Mouse (Mus musculus) hindbrain, embryonic 13.5 days (tissue): ENCODE results near the gene Fbxo34. TPM values are rescaled to one million over a fixed set of nuclear protein-coding genes. Genes with fewer than 3 reads are reported as not detected.
A peak's percentile ranks its signal among the peaks of the same experiment; 100 is the strongest.
"Not testable (repeated sequence)": the region's sequence is repeated elsewhere in the genome, so short reads cannot be mapped to it uniquely, and the experiment has no call there.

ENCODE experiments used
- ATAC-seq: fragments of 200-750 bp; cut with Nextera tagmentation; 2 replicates; pipeline ENCODE4 v1.8.0; 2017; ENCODE audit warnings: moderate TSS enrichment; ENCODE audit not compliant: low FRiP score
- H3K27ac ChIP-seq: fragments of 300-500 bp; sonication (generic); 2 replicates; pipeline ENCODE4 v1.5.1; 2015; ENCODE audit warnings: inconsistent platforms, mild to moderate bottlenecking, moderate library complexity
- H3K27me3 ChIP-seq: fragments of 300-500 bp; sonication (generic); 2 replicates; pipeline ENCODE4 v1.6.1; 2015; ENCODE audit warnings: mild to moderate bottlenecking, inconsistent platforms
- H3K36me3 ChIP-seq: fragments of 300-500 bp; sonication (generic); 2 replicates; pipeline ENCODE4 v1.6.1; 2015; ENCODE audit warnings: mild to moderate bottlenecking, inconsistent platforms
- H3K4me1 ChIP-seq: fragments of 300-500 bp; sonication (generic); replicated peaks from 2 replicates; pipeline ENCODE4 v1.6.1; 2015; ENCODE audit warnings: inconsistent platforms
- H3K4me2 ChIP-seq: fragments of 300-500 bp; sonication (generic); 2 replicates; pipeline ENCODE4 v1.6.1; 2015; ENCODE audit warnings: inconsistent platforms, mild to moderate bottlenecking, moderate library complexity
- H3K4me3 ChIP-seq: fragments of 300-500 bp; sonication (generic); 2 replicates; pipeline ENCODE4 v1.5.1; 2015; ENCODE audit warnings: mild to moderate bottlenecking, inconsistent platforms
- H3K9ac ChIP-seq: fragments of 300-500 bp; sonication (generic); 2 replicates; pipeline ENCODE4 v1.6.1; 2015; ENCODE audit warnings: mild to moderate bottlenecking, inconsistent platforms
- H3K9me3 ChIP-seq: fragments of 300-500 bp; sonication (generic); 2 replicates; pipeline ENCODE4 v1.6.1; 2016; ENCODE audit warnings: inconsistent platforms
- WGBS: fragments of 180-500 bp; shearing (Covaris S2); methylation state at CpG from one replicate; pipeline ENCODE4 v1.1.7; 2015; 5-methylcytosine and 5-hydroxymethylcytosine counted together
- polyA plus RNA-seq: library from polyadenylated mRNA; unstranded; fragments of >200 nt; fragmentation: Nextera tagmentation; extraction: Ambion mirVana; gene quantifications from 2 replicates; pipeline ENCODE4 v1.2.1, GENCODE M21; 2015

Gene Fbxo34
- polyA plus RNA-seq, 1 experiment from 2014 or later: 26.3 TPM

DNA sequence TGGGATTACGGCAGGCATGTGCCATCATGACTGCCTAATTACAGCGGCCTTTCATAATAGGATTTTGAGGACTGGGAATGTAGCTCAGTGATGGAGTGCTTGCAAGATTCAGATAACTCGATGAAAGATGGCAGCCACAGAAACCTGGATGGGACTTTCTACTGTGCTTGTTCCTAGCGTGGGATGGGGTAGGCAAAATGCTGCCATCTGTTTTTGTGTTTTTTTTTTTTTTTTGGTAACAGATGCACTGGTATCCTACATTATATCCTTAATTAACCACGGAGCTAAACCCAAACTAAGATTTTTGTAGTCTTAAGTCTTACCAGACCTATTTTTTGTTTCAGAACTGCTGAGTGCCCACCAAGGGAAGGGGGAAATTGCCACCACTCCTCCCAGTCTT, 75.6 kb downstream of the Fbxo34 start:
- no peak for ATAC-seq
- WGBS: 89% methylated on average over 5 of the region's 5 CpGs
- peaks cover 13% of the 10 kb centered on the region for H3K36me3 ChIP-seq
- no peaks in the 10 kb centered on the region for H3K9me3 ChIP-seq
- H3K27me3 ChIP-seq: no peaks in the 10 kb centered on the region
- H3K4me1 ChIP-seq: no peaks in the 10 kb centered on the region
- no peak overlapping the region for H3K9ac ChIP-seq
- H3K4me3 ChIP-seq: no peak overlapping the region
- H3K27ac ChIP-seq: no peak overlapping the region
- H3K4me2 ChIP-seq: no peak overlapping the region

DNA sequence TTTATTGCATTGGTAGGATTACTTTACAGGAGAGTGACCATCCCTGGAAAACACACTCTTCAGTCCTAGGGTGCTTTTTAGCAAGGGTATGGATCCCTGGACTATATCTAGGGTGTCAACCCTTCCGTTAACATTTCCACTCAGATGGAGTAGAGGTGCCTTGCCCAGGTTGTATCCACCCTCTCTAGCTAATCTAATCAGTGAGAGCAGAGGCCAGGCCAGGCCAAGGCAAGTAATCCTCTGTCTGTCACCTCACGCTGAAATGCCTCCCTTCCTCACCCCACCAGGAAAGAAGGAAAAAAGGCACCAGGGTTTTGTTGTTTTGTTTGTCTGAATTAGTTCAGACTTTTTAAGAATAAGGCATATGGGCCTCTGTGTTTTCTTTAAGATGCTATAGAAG, 77.6 kb downstream of the Fbxo34 start:
- Histone ChIP-seq H3K27me3 (no peaks in the 10 kb centered on the region), H3K27ac (no peak overlapping the region)
- WGBS: 89% methylated on average over 2 of the region's 2 CpGs

DNA sequence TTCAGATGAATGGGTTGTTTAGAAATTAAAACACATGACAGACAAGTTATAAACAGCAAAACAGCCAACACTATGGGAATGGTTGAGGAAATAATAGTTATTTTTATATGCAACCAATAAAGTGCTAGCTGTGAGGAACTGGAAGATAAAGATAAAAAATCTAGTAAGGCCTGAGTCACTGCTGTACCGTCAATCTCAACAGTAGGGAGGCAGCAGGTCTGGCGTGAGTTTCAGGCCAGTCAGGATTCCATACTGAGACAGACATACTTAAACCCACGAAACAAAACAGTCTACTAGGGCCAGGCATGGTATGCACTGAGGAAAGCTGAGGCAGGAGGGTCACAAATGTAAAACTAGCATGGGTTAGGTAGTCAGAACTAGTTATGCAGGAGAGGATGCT, 78.1 kb downstream of the Fbxo34 start:
- Histone ChIP-seq H3K9me3 (no peaks in the 10 kb centered on the region), H3K4me2 (no peak overlapping the region), H3K27ac (no peak overlapping the region), H3K4me3 (no peak overlapping the region), H3K27me3 (no peaks in the 10 kb centered on the region), H3K9ac (no peak overlapping the region), H3K36me3 (peaks cover 27% of the 10 kb centered on the region), H3K4me1 (no peaks in the 10 kb centered on the region)
- ATAC-seq: no peak
- WGBS: 82% methylated on average over 3 of the region's 3 CpGs

More for the DNA sequence above, 77.6 kb downstream of the Fbxo34 start:
- Histone ChIP-seq H3K9ac (no peak overlapping the region), H3K4me2 (no peak overlapping the region), H3K36me3 (peaks cover 27% of the 10 kb centered on the region), H3K4me1 (no peaks in the 10 kb centered on the region), H3K9me3 (no peaks in the 10 kb centered on the region), H3K4me3 (no peak overlapping the region)
- no peak for ATAC-seq

DNA sequence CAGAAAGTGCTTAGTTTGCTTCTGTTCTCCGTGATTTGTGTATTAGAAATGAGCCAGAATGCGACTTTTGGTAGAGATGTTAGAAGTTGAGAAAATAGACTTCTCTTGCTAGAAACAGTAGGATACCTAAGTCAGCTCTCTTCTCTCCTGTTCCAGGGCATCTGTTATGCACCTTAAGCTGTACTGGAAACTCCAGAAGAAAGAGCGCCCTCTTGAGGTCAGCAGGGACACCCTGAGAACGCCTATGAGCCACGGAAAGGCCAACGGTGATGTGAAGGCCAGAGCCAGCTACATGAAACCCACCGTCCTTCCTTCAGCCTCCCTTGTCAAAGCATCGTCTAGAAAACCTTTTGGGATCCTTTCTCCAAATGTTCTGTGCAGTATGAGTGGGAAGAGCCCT, 78.8 kb downstream of the Fbxo34 start:
- H3K4me1 ChIP-seq: no peaks in the 10 kb centered on the region
- peaks cover 27% of the 10 kb centered on the region for H3K36me3 ChIP-seq
- H3K9me3 ChIP-seq: no peaks in the 10 kb centered on the region
- WGBS: 43% methylated on average over 8 of the region's 8 CpGs
- H3K9ac ChIP-seq: no peak overlapping the region
- no peak overlapping the region for H3K4me2 ChIP-seq
- no peak overlapping the region for H3K27ac ChIP-seq
- no peak overlapping the region for H3K4me3 ChIP-seq
- H3K27me3 ChIP-seq: no peaks in the 10 kb centered on the region
- no peak for ATAC-seq

DNA sequence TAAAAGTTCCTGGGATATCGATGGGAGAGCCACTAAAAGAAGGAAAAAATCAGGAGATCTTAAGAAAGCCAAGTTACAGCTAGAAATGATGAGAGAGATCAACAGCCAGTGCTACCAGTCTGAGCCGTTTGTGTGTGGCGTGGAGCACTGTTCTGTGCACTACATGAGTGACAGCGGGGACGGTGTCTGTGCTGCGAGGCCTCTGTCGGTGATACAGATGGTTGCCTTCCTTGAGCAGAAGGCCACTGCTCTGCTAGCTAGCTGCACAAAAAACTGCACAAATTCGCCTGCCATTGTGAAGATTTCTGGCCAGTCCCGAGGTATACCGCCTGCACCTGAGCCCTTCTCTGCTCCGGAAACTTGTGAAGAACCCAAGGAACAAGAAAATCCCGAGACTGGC, 79.4 kb downstream of the Fbxo34 start:
- H3K27me3 ChIP-seq, H3K4me1 ChIP-seq, H3K4me3 ChIP-seq, H3K27ac ChIP-seq, ATAC-seq, H3K9me3 ChIP-seq, H3K9ac ChIP-seq, H3K4me2 ChIP-seq: not testable (repeated sequence)
- peaks cover 27% of the 10 kb centered on the region for H3K36me3 ChIP-seq
- 93% methylated on average over 12 of the region's 12 CpGs for WGBS

DNA sequence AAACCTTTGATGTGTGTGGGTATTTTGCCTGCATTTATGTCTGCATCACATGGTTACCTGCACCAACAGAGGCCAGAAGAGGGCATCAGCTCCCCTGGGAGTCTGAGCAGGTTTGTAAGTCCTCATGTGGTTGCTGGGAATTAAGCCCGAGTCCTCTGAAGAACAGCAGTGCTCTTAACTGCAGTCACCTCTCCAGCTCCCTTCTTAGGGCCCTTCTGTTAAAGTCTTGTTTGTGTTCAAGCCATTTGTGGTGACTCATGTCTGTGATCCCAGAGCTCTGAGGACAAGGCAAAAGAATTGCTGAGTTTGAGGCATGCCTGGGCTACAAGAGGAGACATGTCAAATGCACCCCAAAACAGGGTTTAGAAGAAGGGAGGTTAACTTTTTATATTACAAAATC, 82.3 kb downstream of the Fbxo34 start:
- H3K36me3 ChIP-seq: peaks cover 25% of the 10 kb centered on the region
- H3K4me1 ChIP-seq: no peaks in the 10 kb centered on the region
- H3K27me3 ChIP-seq: no peaks in the 10 kb centered on the region
- H3K9ac ChIP-seq: no peak overlapping the region
- WGBS: 77% methylated on average over 1 of the region's 1 CpGs
- no peaks in the 10 kb centered on the region for H3K9me3 ChIP-seq
- no peak for ATAC-seq
- H3K4me3 ChIP-seq: no peak overlapping the region
- H3K27ac ChIP-seq: no peak overlapping the region
- H3K4me2 ChIP-seq: no peak overlapping the region

DNA sequence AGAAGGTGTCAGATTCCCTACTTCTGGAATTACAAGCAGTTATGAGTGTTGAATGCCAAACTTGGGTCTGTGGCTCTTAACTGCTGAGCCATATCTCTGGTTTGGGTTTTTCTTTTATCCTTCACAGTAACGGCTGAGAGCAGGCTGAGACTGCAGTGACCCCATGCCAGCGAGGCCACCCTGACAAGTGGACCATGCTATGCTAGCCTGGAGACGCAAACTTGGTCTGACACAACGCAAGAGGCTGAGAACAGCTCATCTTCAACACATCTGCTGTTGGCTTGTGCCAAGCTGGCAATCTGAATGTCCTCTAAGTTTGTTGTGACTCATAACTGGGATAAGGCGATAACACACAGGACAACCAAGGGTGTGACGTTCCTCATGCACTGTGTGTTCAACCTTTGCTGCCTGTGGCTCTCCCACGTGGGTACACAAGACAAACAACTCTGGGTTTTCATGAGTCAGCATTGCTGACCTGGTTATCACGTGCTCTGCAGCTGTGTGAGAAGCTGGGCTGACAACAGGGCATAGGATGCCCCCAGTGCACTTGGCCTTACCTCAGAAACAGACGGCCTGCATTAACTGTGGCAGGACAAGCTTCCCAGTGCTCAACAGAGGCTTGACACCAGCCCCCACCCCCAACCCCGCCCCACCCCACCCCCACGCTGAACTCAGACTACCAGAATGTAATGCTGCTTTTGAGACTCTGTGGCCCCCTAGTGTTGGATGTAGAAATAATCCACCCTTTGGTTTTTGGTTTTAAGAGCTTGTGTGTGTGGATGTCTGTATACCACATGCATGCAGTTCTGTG, 83.3 kb downstream of the Fbxo34 start:
- Histone ChIP-seq H3K27me3 (no peaks in the 10 kb centered on the region), H3K9ac (0 out of 2 replicates have a peak overlapping the region, but pooled peaks have one; percentile 13), H3K4me2 (no peak overlapping the region), H3K4me3 (no peak overlapping the region), H3K4me1 (no peaks in the 10 kb centered on the region), H3K36me3 (peaks cover 22% of the 10 kb centered on the region), H3K27ac (peak overlapping the region; percentile 14; the same call in 1 of the 2 replicates), H3K9me3 (no peaks in the 10 kb centered on the region)
- 46% methylated on average over 11 of the region's 11 CpGs for WGBS
- ATAC-seq: peak; percentile 67

DNA sequence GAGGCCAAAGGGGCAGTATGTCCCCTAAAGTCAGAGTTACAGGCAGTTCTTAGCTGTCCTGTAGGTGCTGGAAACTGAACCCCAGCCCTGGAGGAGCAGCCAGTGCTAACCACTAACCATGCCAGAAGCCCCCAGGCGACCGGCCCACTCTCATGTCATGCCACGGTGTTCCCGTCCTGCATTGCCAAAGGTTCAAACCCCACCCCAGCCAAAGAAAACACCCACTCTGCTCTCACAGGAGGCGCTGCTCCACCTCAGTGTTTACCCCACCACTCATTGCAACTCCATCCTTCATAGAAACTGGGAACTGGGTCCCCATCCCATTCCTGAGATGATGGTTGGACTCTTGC, 83.9 kb downstream of the Fbxo34 start:
- Histone ChIP-seq H3K9me3 (no peaks in the 10 kb centered on the region), H3K4me3 (no peak overlapping the region), H3K4me1 (no peaks in the 10 kb centered on the region), H3K4me2 (no peak overlapping the region), H3K27me3 (no peaks in the 10 kb centered on the region), H3K27ac (no peak overlapping the region), H3K36me3 (peaks cover 26% of the 10 kb centered on the region), H3K9ac (no peak overlapping the region)
- 85% methylated on average over 5 of the region's 5 CpGs for WGBS
- peak; percentile 23; the same call in 1 of the 2 replicates for ATAC-seq

DNA sequence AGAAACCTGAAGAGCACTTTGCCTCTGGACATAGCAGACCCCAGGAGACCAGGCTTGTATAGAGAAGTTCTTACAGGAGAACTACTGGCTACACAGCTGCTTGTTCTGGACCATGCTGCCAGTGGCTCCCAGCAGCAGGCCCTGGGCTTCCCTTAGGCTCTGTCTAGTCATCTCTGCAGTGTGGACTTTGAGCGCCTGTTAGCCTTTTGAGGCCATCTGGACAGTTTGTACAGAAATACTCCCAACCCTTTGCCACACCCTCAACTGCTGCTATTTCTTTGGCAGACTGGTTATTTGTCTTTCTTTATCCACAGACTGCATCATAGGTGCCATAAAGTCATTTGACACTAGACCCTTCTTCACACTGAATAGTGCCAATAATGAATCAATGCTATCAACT, 84.9 kb downstream of the Fbxo34 start:
- H3K9ac ChIP-seq: no peak overlapping the region
- no peak for ATAC-seq
- H3K27me3 ChIP-seq: no peaks in the 10 kb centered on the region
- peaks cover 34% of the 10 kb centered on the region for H3K36me3 ChIP-seq
- H3K4me3 ChIP-seq: no peak overlapping the region
- H3K27ac ChIP-seq: no peak overlapping the region
- no peaks in the 10 kb centered on the region for H3K4me1 ChIP-seq
- WGBS: 80% methylated on average over 1 of the region's 1 CpGs
- H3K9me3 ChIP-seq: no peaks in the 10 kb centered on the region
- no peak overlapping the region for H3K4me2 ChIP-seq

DNA sequence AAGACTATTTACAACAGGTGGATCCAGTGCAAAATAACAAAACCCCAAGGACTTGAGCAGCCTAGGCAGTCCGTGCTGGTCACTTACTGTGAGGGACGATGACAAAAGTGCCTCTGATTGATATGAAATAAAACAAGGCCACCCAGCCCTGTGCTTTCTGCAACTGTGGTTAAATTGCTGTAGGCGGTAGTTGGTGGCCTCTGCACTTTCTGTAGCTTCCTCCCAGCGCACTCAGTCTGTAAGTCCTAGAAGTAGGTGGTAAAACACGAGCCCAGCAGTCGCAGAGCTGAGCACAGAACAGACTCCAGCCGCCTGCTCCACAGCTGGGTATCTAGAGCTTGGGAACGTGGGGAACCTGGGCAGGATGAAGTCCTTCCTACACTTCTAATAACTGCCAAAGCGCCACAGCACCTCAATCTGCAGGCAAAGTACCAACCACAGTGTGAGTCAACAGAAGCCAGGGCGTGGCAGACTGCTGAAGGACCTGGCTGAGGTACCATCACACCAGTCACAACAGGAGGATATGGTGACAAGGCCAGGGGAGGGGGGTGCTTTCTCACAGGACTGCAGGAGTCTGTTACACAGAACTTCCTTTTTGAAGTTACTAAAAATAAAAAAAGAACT, 91.2 kb downstream of the Fbxo34 start:
- Histone ChIP-seq H3K9me3 (no peaks in the 10 kb centered on the region), H3K9ac (no peak overlapping the region), H3K4me3 (no peak overlapping the region), H3K4me2 (no peak overlapping the region), H3K27me3 (no peaks in the 10 kb centered on the region), H3K36me3 (peaks cover 74% of the 10 kb centered on the region), H3K4me1 (no peaks in the 10 kb centered on the region), H3K27ac (no peak overlapping the region)
- ATAC-seq: no peak
- WGBS: 92% methylated on average over 10 of the region's 10 CpGs

DNA sequence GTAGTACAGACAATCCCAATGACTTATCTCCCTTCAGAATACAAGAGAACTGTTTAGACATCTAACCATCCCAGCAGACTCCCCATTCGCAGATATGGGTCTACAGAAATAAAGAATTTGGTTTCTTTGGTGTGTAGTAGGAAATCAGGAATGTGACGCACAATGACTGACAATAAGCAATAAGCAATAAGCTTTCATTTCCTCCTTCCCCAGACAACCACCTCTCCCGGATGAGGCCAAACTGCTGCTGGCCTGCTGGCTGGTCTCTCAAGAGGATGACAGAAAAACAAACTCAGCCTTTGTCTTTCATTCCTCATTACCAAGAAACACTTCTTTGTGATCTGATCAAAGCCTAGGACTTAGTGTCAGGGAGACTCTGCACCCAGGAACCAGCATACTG, 92.1 kb downstream of the Fbxo34 start:
- Histone ChIP-seq H3K27ac (no peak overlapping the region), H3K36me3 (peaks cover 83% of the 10 kb centered on the region), H3K27me3 (no peaks in the 10 kb centered on the region), H3K4me2 (no peak overlapping the region), H3K9ac (no peak overlapping the region), H3K4me3 (no peak overlapping the region), H3K9me3 (no peaks in the 10 kb centered on the region), H3K4me1 (no peaks in the 10 kb centered on the region)
- WGBS: 98% methylated on average over 3 of the region's 3 CpGs
- no peak for ATAC-seq

DNA sequence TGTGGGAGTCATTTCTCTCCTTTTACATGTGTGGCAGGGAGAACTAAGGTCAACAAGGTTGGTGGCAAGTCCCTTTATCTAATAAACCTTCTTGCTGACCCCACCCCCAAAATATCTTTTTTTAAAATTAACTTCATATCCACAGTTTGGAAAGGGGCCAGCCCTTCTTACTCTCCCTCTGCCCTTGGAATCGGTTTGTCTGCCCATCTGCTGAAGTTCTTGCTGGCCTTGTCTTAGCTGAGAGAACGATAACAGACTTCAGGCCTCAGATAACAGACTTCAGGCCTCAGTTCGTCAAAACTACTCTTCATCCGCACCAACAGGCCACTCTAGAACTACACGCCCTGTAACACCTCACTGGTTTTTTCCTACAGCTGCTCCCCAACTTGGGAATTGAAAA, 94.1 kb downstream of the Fbxo34 start:
- ATAC-seq: no peak
- H3K36me3 ChIP-seq: peaks cover 97% of the 10 kb centered on the region
- no peak overlapping the region for H3K4me2 ChIP-seq
- H3K9ac ChIP-seq: no peak overlapping the region
- H3K4me3 ChIP-seq: no peak overlapping the region
- H3K27me3 ChIP-seq: no peaks in the 10 kb centered on the region
- WGBS: 89% methylated on average over 5 of the region's 5 CpGs
- no peaks in the 10 kb centered on the region for H3K9me3 ChIP-seq
- no peaks in the 10 kb centered on the region for H3K4me1 ChIP-seq
- H3K27ac ChIP-seq: no peak overlapping the region

DNA sequence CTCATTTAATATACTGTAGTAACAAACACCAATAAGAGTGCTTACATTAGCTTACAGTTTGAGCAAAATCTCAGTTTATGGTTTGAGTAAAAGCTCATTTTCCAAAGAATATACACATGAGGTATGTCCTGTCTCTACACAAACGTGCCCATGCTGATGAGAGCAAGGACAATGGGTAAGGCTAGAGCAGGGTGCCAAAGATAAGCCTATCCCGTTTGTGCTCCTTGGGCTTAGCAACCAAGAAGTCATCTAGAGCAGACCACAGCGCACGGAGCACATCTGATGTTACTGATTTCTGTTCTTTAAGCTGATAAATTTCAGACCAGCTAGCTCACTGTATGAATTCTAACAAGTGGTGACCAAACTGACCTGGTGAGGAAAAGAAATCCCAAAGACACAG, 94.7 kb downstream of the Fbxo34 start:
- ATAC-seq: no peak
- H3K4me3 ChIP-seq: no peak overlapping the region
- WGBS: 95% methylated on average over 4 of the region's 4 CpGs
- peaks cover 97% of the 10 kb centered on the region for H3K36me3 ChIP-seq
- H3K4me2 ChIP-seq: no peak overlapping the region
- no peak overlapping the region for H3K27ac ChIP-seq
- H3K4me1 ChIP-seq: no peaks in the 10 kb centered on the region
- H3K27me3 ChIP-seq: no peaks in the 10 kb centered on the region
- H3K9me3 ChIP-seq: no peaks in the 10 kb centered on the region
- no peak overlapping the region for H3K9ac ChIP-seq
